Mouse (Mus musculus) heart, adult 2 months (tissue): ENCODE results near the gene Ppp4r3a. TPM values are rescaled to one million over a fixed set of nuclear protein-coding genes. Genes with fewer than 3 reads are reported as not detected.
A peak's percentile ranks its signal among the peaks of the same experiment; 100 is the strongest.
"Not testable (repeated sequence)": the region's sequence is repeated elsewhere in the genome, so short reads cannot be mapped to it uniquely, and the experiment has no call there.

ENCODE experiments used
- DNase-seq, 2 experiments: peaks; one replicate each; pipeline ENCODE4 v3.0.0; 2021
- H3K27ac ChIP-seq: fragments of 200-600 bp; 2 replicates; pipeline ENCODE4 v1.8.1; 2022
- H3K27me3 ChIP-seq: fragments of 200-500 bp; 2 replicates; pipeline ENCODE4 v1.6.1; 2012; ENCODE audit warnings: mild to moderate bottlenecking, low read length, inconsistent platforms, mixed read lengths; ENCODE audit not compliant: control insufficient read depth, insufficient read depth
- H3K36me3 ChIP-seq: fragments of 200-500 bp; 2 replicates; pipeline ENCODE4 v1.6.1; 2012; ENCODE audit warnings: low read length, inconsistent platforms; ENCODE audit not compliant: control insufficient read depth, insufficient read depth
- H3K4me1 ChIP-seq: fragments of 200-500 bp; 2 replicates; pipeline ENCODE4 v1.6.1; 2011; ENCODE audit warnings: low read length; ENCODE audit not compliant: control insufficient read depth, insufficient read depth
- H3K4me3 ChIP-seq: fragments of 200-600 bp; 2 replicates; pipeline ENCODE4 v1.8.1; 2022
- H3K79me2 ChIP-seq: fragments of 200-500 bp; replicated peaks from 2 replicates; pipeline ENCODE4 v1.6.1; 2012; ENCODE audit warnings: mild to moderate bottlenecking, inconsistent platforms, low read length, moderate library complexity, mixed read lengths; ENCODE audit not compliant: control insufficient read depth, insufficient read depth
- H3K9ac ChIP-seq: fragments of 200-500 bp; 2 replicates; pipeline ENCODE4 v1.6.1; 2012; ENCODE audit warnings: low read depth, mild to moderate bottlenecking, control low read depth, inconsistent platforms, low read length, mixed read lengths
- CTCF ChIP-seq: fragments of 200-600 bp; IDR thresholded peaks from 2 replicates; pipeline ENCODE4 v1.8.1; 2022; ENCODE audit warnings: antibody characterized with exemption, mild to moderate bottlenecking, moderate library complexity
- EP300 ChIP-seq: fragments of 200-500 bp; IDR thresholded peaks from 2 replicates; pipeline ENCODE4 v1.6.1; 2011; ENCODE audit warnings: low read depth, low read length, control low read depth; ENCODE audit not compliant: insufficient read depth
- POLR2A ChIP-seq: fragments of 200-500 bp; IDR thresholded peaks from 2 replicates; pipeline ENCODE4 v1.6.1; 2011; ENCODE audit warnings: mild to moderate bottlenecking, low read depth, low read length, control low read depth; ENCODE audit not compliant: insufficient read depth
- WGBS: fragments of 180-500 bp; shearing (Covaris S2); methylation state at CpG from one replicate; pipeline ENCODE4 v1.1.7; 2018; 5-methylcytosine and 5-hydroxymethylcytosine counted together
- intact Hi-C: fragments of 180-260 bp; cut with DNase I; formaldehyde crosslinking; loops from one replicate; pipeline ENCODE4 v1.15.1; 2025
- polyA plus RNA-seq: library from polyadenylated mRNA; depleted of rRNA; stranded (reverse); fragments of >200 nt; gene quantifications from 2 replicates; pipeline ENCODE4 v1.2.3, GENCODE M21; 2012
- total RNA-seq, 2 experiments: library from RNA; stranded (reverse); gene quantifications; 2 replicates each; pipeline ENCODE4 v1.2.3; 2021

Ppp4r3a gene
- total and polyA plus RNA-seq, 3 experiments: 6.7 to 23.7 (median 22.7) TPM

- Histone ChIP-seq H3K9ac (no peak overlapping the region), H3K27me3 (no peaks in the 10 kb centered on the region), H3K36me3 (no peaks in the 10 kb centered on the region), H3K79me2 (no peaks in the 10 kb centered on the region), H3K4me3 (no peak overlapping the region), H3K27ac (peak overlapping the region; percentile 45), H3K4me1 (peaks cover 36% of the 10 kb centered on the region)
- DNase-seq: no peak
- WGBS: 54% methylated on average over 5 of the region's 5 CpGs
- intact Hi-C loops: loop anchor here (10.0 kb wide), 1 partner anchor 242 kb away; the partner anchor contains the start of gene Dglucy
- no peak for TF ChIP-seq EP300
- no peak for TF ChIP-seq POLR2A
- no peak for TF ChIP-seq CTCF
These were observed 67.0 kb downstream of the Ppp4r3a start for GRCm38 (mm10) chr12:101016412-101016928.

GRCm38 (mm10) chr12:101015926-101016325, 67.6 kb downstream of the Ppp4r3a start:
- DNase-seq: peak in 1 of 2 experiments; percentile 56
- TF ChIP-seq EP300 (no peak), POLR2A (no peak), CTCF (no peak)
- H3K4me1 ChIP-seq: peaks cover 36% of the 10 kb centered on the region
- H3K79me2 ChIP-seq: no peaks in the 10 kb centered on the region
- no peaks in the 10 kb centered on the region for H3K36me3 ChIP-seq
- 51% methylated on average over 4 of the region's 4 CpGs for WGBS
- no peak overlapping the region for H3K4me3 ChIP-seq
- H3K27me3 ChIP-seq: no peaks in the 10 kb centered on the region
- H3K27ac ChIP-seq: no peak overlapping the region; the same call in 1 of the 2 replicates
- no peak overlapping the region for H3K9ac ChIP-seq
- intact Hi-C loops: loop anchor here (10.0 kb wide), 1 partner anchor 241 kb away; the partner anchor contains the start of gene Dglucy

- H3K79me2 ChIP-seq: no peaks in the 10 kb centered on the region
- H3K36me3 ChIP-seq: no peaks in the 10 kb centered on the region; the same call in 1 of the 2 replicates
- H3K4me3 ChIP-seq: no peak overlapping the region
- H3K27ac ChIP-seq: no peak overlapping the region
- 89% methylated on average over 11 of the region's 11 CpGs for WGBS
- no peaks in the 10 kb centered on the region for H3K27me3 ChIP-seq
- DNase-seq: no peak
- peaks cover 42% of the 10 kb centered on the region for H3K4me1 ChIP-seq
- intact Hi-C loops: loop anchor here (10.0 kb wide), 1 partner anchor 240 kb away; the partner anchor contains the start of gene Dglucy
- TF ChIP-seq POLR2A: no peak
- no peak for TF ChIP-seq CTCF
- TF ChIP-seq EP300: no peak
- H3K9ac ChIP-seq: no peak overlapping the region
These were observed 68.3 kb downstream of the Ppp4r3a start for GRCm38 (mm10) chr12:101015165-101015560.

GRCm38 (mm10) chr12:101014549-101015164, 68.8 kb downstream of the Ppp4r3a start:
- 58% methylated on average over 10 of the region's 10 CpGs for WGBS
- no peaks in the 10 kb centered on the region; the same call in 1 of the 2 replicates for H3K36me3 ChIP-seq
- H3K9ac ChIP-seq: no peak overlapping the region
- TF ChIP-seq POLR2A: no peak
- H3K4me3 ChIP-seq: no peak overlapping the region
- no peaks in the 10 kb centered on the region for H3K79me2 ChIP-seq
- intact Hi-C loops: loop anchor here (10.0 kb wide), 1 partner anchor 240 kb away; the partner anchor contains the start of gene Dglucy
- no peaks in the 10 kb centered on the region for H3K27me3 ChIP-seq
- H3K4me1 ChIP-seq: peaks cover 45% of the 10 kb centered on the region
- H3K27ac ChIP-seq: no peak overlapping the region
- DNase-seq: no peak

- not testable (repeated sequence) for H3K27ac ChIP-seq, H3K9ac ChIP-seq, DNase-seq, H3K36me3 ChIP-seq, H3K79me2 ChIP-seq, H3K27me3 ChIP-seq, H3K4me3 ChIP-seq
- peaks cover 40% of the 10 kb centered on the region for H3K4me1 ChIP-seq
- intact Hi-C loops: loop anchor here (2.0 to 10.0 kb wide), 2 partner anchors 13 to 239 kb away; partner anchors contain the start of gene Dglucy
- 95% methylated on average over 9 of the region's 9 CpGs for WGBS
These were observed 69.8 kb downstream of the Ppp4r3a start for GRCm38 (mm10) chr12:101013668-101014067.

GRCm38 (mm10) chr12:101013078-101013665, 70.3 kb downstream of the Ppp4r3a start:
- TF ChIP-seq EP300 (no peak), CTCF (no peak), POLR2A (no peak)
- no peak overlapping the region for H3K9ac ChIP-seq

More at GRCm38 (mm10) chr12:101013078-101013665, 70.3 kb downstream of the Ppp4r3a start:
- Histone ChIP-seq H3K4me1 (peaks cover 41% of the 10 kb centered on the region), H3K79me2 (no peaks in the 10 kb centered on the region), H3K36me3 (no peaks in the 10 kb centered on the region; the same call in 1 of the 2 replicates), H3K4me3 (no peak overlapping the region), H3K27me3 (no peaks in the 10 kb centered on the region), H3K27ac (peak overlapping the region; percentile 45)
- 69% methylated on average over 8 of the region's 8 CpGs for WGBS
- no peak for DNase-seq
- intact Hi-C loops: loop anchor here (2.0 to 10.0 kb wide), 2 partner anchors 14 to 238 kb away; partner anchors contain the start of gene Dglucy
